Mouse (Mus musculus) liver, adult 2 months (tissue): Measurements from ENCODE around the gene 4930564D02Rik.

Experiments
- CTCF ChIP-seq: fragments of 200-500 bp; IDR thresholded peaks from 2 replicates; pipeline ENCODE4 v1.5.1; 2011; ENCODE audit warnings: low read depth, low read length, control low read depth
- POLR2A ChIP-seq: fragments of 200-500 bp; IDR thresholded peaks from 2 replicates; pipeline ENCODE4 v1.6.1; 2011; ENCODE audit warnings: low read length, control low read depth; ENCODE audit not compliant: insufficient read depth; ENCODE audit errors: extremely low read depth

- TF ChIP-seq CTCF (no peak), POLR2A (no peak)
Measured at GRCm38 (mm10) chr3:105061991-105062390, 4.7 kb upstream of the 4930564D02Rik start.
